Mouse (Mus musculus) midbrain, postnatal 0 days (tissue): ENCODE data around the gene Rubcnl. TPM values are rescaled to one million over a fixed set of nuclear protein-coding genes. Genes with fewer than 3 reads are reported as not detected.

Source experiments
- ATAC-seq: fragments of 200-750 bp; cut with Nextera tagmentation; 2 replicates; pipeline ENCODE4 v1.8.0; 2017; ENCODE audit warnings: moderate number of reproducible peaks, mild to moderate bottlenecking, moderate TSS enrichment, moderate library complexity; ENCODE audit not compliant: low FRiP score
- DNase-seq: peaks from one replicate; pipeline ENCODE4 v3.0.0-alpha.2; 2015; ENCODE audit warnings: low spot score
- H3K27ac ChIP-seq: fragments of 300-500 bp; sonication (generic); 2 replicates; pipeline ENCODE4 v1.5.1; 2014; ENCODE audit warnings: low read depth, mild to moderate bottlenecking, low read length, mixed read lengths
- H3K27me3 ChIP-seq: fragments of 300-500 bp; sonication (generic); 2 replicates; pipeline ENCODE4 v1.6.1; 2014; ENCODE audit warnings: low read length, control low read depth, mixed read lengths; ENCODE audit not compliant: insufficient read depth
- H3K36me3 ChIP-seq: fragments of 300-500 bp; sonication (generic); 2 replicates; pipeline ENCODE4 v1.6.1; 2014; ENCODE audit warnings: low read length, control low read depth, mixed read lengths; ENCODE audit not compliant: insufficient read depth
- H3K4me1 ChIP-seq: fragments of 300-500 bp; sonication (generic); 2 replicates; pipeline ENCODE4 v1.6.1; 2014; ENCODE audit warnings: mild to moderate bottlenecking, control low read depth, antibody characterized with exemption, low read length, mixed read lengths; ENCODE audit not compliant: insufficient read depth
- H3K4me2 ChIP-seq: fragments of 300-500 bp; sonication (generic); 2 replicates; pipeline ENCODE4 v1.6.1; 2014; ENCODE audit warnings: low read depth, mild to moderate bottlenecking, low read length, mixed read lengths; ENCODE audit not compliant: poor library complexity, severe bottlenecking
- H3K4me3 ChIP-seq: fragments of 300-500 bp; sonication (generic); 2 replicates; pipeline ENCODE4 v1.5.1; 2014; ENCODE audit warnings: low read depth, mild to moderate bottlenecking, low read length, moderate library complexity
- H3K9ac ChIP-seq: fragments of 300-500 bp; sonication (generic); replicated peaks from 2 replicates; pipeline ENCODE4 v1.6.1; 2014; ENCODE audit warnings: mild to moderate bottlenecking, low read length, moderate library complexity, mixed read lengths; ENCODE audit not compliant: poor library complexity, severe bottlenecking
- H3K9me3 ChIP-seq: fragments of 300-500 bp; sonication (generic); 2 replicates; pipeline ENCODE4 v1.6.1; 2016; ENCODE audit warnings: low read length, control low read depth
- CTCF ChIP-seq: IDR thresholded peaks from 2 replicates; pipeline ENCODE4 v1.5.1; 2016; ENCODE audit warnings: antibody characterized with exemption, mild to moderate bottlenecking
- WGBS: fragments of 180-500 bp; shearing (Covaris S2); extraction: QIAGEN DNeasy Blood & Tissue Kit; methylation state at CpG from one replicate; pipeline ENCODE4 v1.1.7; 2014; 5-methylcytosine and 5-hydroxymethylcytosine counted together
- polyA plus RNA-seq: library from polyadenylated mRNA; unstranded; fragments of >200 nt; fragmentation: Nextera tagmentation; extraction: Ambion mirVana; gene quantifications from 2 replicates; pipeline ENCODE4 v1.2.1, GENCODE M21; 2015
- total RNA-seq: library from RNA; depleted of rRNA; stranded (reverse); fragments of >200 nt; gene quantifications from 2 replicates; pipeline ENCODE4 v1.2.3, GENCODE M21; 2014

Rubcnl gene
- total and polyA plus RNA-seq, 2 experiments from 2014 or later, result 0.11 to 0.15 TPM

DNA sequence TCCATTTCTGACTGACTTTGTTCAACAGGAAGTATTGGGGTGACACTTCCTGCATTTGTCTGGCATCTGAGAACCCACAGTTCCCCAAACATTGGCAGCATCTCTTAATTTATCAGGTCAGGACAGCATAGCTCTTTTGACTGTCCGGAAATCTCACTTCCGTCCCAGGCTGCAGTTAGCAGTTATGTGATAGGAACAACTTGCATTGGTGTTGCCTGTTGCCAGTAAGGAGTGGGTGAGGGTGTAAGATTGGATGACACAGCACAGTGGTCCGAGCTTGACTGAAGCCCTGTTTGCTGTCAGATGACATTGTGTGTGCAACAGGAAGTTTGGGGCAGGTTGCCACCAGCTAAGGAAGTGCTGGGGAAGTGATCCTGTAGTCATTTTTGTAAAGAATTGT is 18.4 kb downstream of the Rubcnl start:
- no peaks in the 10 kb centered on the region for H3K4me1 ChIP-seq
- H3K4me2 ChIP-seq, result no peak overlapping the region
- H3K27me3 ChIP-seq, result no peaks in the 10 kb centered on the region
- ATAC-seq (no peak), DNase-seq (no peak)
- H3K36me3 ChIP-seq, result no peaks in the 10 kb centered on the region
- TF ChIP-seq CTCF, result no peak
- no peak overlapping the region for H3K4me3 ChIP-seq
- no peak overlapping the region for H3K27ac ChIP-seq
- no peaks in the 10 kb centered on the region for H3K9me3 ChIP-seq
- H3K9ac ChIP-seq, result no peak overlapping the region
- 87% methylated on average over 3 of the region's 3 CpGs for WGBS

DNA sequence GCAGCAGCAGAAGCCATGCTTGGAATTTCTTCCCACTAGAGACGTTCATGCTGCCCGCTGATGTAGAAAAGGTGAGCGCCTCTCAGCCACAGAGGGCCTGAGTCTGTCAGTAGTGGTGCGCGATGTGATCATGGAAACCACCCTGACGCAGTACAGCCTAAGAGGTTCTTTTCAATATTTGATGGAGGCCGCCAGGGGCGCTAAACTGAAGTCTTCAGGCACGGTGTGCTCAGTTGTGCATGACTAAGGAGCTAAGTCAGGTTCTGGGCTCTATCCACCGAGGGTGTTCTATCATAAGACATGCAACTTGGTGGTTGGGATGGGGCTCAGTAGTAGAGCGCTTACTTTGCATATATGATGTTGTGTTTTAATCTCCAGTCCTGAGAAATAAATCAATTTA is 19.6 kb downstream of the Rubcnl start:
- H3K4me2 ChIP-seq, result no peak overlapping the region
- DNase-seq (peak; percentile 38), ATAC-seq (peak; percentile 20; the same call in 1 of the 2 replicates)

DNA sequence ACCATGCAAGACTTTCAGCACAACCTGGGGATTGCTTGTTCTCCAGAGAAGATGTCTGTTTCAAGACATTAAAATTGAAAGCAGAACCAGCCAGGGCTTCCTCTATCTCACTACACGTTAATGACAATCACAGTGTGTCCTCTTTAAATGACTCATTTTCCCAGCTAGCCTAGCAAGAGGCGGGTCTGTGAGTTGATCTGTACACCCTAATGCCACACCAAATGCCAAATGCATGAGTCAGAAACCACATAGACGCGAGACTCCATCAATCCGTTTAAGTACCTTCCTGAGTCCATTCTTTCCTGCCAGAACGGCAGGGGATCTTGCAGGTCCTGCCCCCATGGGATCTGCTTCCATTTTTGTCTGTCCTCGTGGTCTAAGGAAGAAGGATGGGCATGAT is 29.4 kb downstream of the Rubcnl start:
- H3K4me3 ChIP-seq, result no peak overlapping the region
- no peaks in the 10 kb centered on the region for H3K36me3 ChIP-seq
- 83% methylated on average over 7 of the region's 7 CpGs for WGBS
- H3K9me3 ChIP-seq, result no peaks in the 10 kb centered on the region
- H3K4me1 ChIP-seq, result no peaks in the 10 kb centered on the region
- H3K27ac ChIP-seq, result no peak overlapping the region
- TF ChIP-seq CTCF, result no peak
- no peak overlapping the region for H3K9ac ChIP-seq
- ATAC-seq, result no peak
- H3K4me2 ChIP-seq, result no peak overlapping the region
- no peaks in the 10 kb centered on the region for H3K27me3 ChIP-seq
- no peak for DNase-seq

More for the DNA sequence above, 19.6 kb downstream of the Rubcnl start:
- Histone ChIP-seq H3K27me3 (no peaks in the 10 kb centered on the region), H3K9me3 (no peaks in the 10 kb centered on the region), H3K36me3 (no peaks in the 10 kb centered on the region), H3K4me1 (no peaks in the 10 kb centered on the region), H3K27ac (no peak overlapping the region), H3K9ac (no peak overlapping the region), H3K4me3 (no peak overlapping the region)
- TF ChIP-seq CTCF, result peak; percentile 38
- 50% methylated on average over 11 of the region's 11 CpGs for WGBS

DNA sequence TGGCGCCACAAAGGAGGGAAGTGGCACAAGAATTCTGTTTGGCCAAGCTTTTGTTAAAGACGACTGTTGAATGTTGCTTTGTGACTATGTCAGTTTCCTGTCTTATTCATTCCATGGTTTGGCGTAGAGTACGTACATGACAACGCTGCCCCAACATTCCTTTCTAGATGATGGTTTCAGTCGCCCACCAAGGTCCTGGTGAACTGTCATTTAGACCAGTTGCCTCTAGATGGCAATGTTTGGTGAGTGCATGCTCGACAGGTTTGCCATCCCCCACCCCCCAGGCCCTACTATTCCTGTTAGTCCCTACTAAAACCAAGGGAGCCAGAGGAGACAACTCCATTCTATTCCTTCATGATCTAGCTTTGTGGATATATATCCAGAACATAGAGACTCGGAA is 36.6 kb downstream of the Rubcnl start:
- Histone ChIP-seq H3K4me2 (no peak overlapping the region), H3K4me3 (no peak overlapping the region), H3K9me3 (no peaks in the 10 kb centered on the region), H3K36me3 (no peaks in the 10 kb centered on the region), H3K4me1 (no peaks in the 10 kb centered on the region), H3K27ac (no peak overlapping the region), H3K27me3 (no peaks in the 10 kb centered on the region; the same call in 1 of the 2 replicates), H3K9ac (no peak overlapping the region)
- TF ChIP-seq CTCF, result peak; percentile 37
- 57% methylated on average over 8 of the region's 8 CpGs for WGBS
- ATAC-seq (no peak), DNase-seq (no peak)

DNA sequence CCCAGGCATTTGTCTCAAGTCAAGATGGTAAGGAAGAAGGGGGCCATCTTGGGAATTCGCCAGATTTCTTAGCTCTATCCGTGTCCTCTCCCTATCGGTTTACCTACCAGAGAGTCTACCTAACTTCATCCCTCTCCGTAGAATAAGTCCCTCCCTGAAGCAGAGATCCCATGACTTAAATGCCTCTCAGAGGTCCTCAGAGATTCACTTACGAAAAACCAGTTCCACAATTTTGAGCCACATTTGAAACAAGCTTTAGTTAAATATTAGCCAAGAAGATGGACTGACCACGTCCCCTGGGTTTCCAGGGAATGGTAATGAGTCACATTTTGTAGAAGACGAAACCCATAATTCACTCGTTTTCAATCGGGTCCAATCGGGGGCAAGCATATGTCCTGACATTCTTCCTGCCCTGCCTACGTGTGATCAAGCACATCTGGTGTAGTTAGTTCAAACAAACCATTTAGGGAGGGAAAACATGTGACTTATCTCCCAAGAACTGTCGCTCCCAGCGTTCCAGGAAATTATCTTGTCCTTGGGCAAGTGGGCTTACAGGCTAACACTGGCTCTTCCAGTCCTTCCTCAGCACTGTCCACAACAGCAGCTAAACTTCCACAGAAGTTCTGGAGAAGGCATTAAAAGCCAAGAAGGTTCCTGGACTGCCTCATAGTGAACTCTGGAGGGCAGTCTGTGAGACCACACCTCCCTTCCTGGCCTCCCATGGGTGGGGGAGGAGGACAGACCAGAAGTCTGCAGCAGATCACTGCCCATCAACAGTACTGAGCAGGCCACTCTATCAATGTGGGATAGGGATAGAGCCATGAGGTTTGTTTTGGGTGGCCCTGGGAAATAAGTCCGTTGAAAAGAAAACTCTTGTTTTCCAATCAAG is 38.9 kb downstream of the Rubcnl start:
- 86% methylated on average over 14 of the region's 14 CpGs for WGBS
- no peaks in the 10 kb centered on the region for H3K36me3 ChIP-seq
- TF ChIP-seq CTCF, result no peak

DNA sequence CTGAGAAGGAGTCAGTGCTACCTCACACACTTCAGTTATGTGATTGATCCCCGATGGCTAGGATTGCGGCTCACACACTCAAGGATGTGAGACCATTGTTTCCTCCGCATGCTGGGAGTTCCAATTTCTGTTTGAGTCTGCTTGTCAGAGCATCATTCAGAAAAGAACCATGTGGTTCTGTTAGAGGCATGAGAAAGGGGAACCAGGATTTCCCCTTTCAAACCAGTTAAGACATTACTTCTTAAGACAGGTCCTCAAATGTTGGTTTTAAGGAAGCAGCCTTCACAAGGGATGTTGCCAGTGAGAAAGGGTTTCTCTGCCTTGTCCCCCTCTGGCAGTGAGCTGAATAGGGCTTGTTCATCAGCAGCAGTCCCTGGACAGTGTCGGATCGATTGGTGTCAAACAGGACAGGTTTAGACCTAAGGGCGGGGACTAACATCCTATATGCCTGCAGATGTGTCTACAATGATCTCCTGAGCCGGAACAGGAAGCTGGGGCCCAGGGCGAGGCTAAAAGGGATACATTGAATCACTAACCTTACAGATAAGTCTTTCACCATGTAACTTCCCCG is 41.1 kb downstream of the Rubcnl start:
- ATAC-seq (no peak), DNase-seq (no peak)
- Histone ChIP-seq H3K4me1 (no peaks in the 10 kb centered on the region), H3K9ac (no peak overlapping the region), H3K4me2 (no peak overlapping the region), H3K4me3 (no peak overlapping the region), H3K27me3 (no peaks in the 10 kb centered on the region; the same call in 1 of the 2 replicates), H3K36me3 (no peaks in the 10 kb centered on the region), H3K9me3 (no peaks in the 10 kb centered on the region), H3K27ac (no peak overlapping the region)
- 87% methylated on average over 9 of the region's 9 CpGs for WGBS
- TF ChIP-seq CTCF, result no peak

More for the DNA sequence above, 38.9 kb downstream of the Rubcnl start:
- Histone ChIP-seq H3K4me3 (no peak overlapping the region), H3K9me3 (no peaks in the 10 kb centered on the region), H3K4me1 (no peaks in the 10 kb centered on the region), H3K4me2 (no peak overlapping the region), H3K27ac (no peak overlapping the region), H3K27me3 (no peaks in the 10 kb centered on the region; the same call in 1 of the 2 replicates), H3K9ac (no peak overlapping the region)
- no peak for DNase-seq
- ATAC-seq, result no peak
